Mouse (Mus musculus) liver, embryonic 15.5 days (tissue): ENCODE results near the gene Myh14. TPM values are rescaled to one million over a fixed set of nuclear protein-coding genes. Genes with fewer than 3 reads are reported as not detected.
A peak's percentile ranks its signal among the peaks of the same experiment; 100 is the strongest.

Experiments
- ATAC-seq: fragments of 200-750 bp; cut with Nextera tagmentation; 2 replicates; pipeline ENCODE4 v1.8.0; 2017; ENCODE audit warnings: moderate number of reproducible peaks, mild to moderate bottlenecking, moderate library complexity; ENCODE audit not compliant: insufficient read depth
- H3K27ac ChIP-seq: fragments of 300-500 bp; sonication (generic); replicated peaks from 2 replicates; pipeline ENCODE4 v1.5.1; 2015; ENCODE audit warnings: mild to moderate bottlenecking, inconsistent platforms
- H3K27me3 ChIP-seq: fragments of 300-500 bp; sonication (generic); 2 replicates; pipeline ENCODE4 v1.6.1; 2015; ENCODE audit warnings: mild to moderate bottlenecking, inconsistent platforms
- H3K36me3 ChIP-seq: fragments of 300-500 bp; sonication (generic); replicated peaks from 2 replicates; pipeline ENCODE4 v1.6.1; 2015; ENCODE audit warnings: moderate library complexity, mild to moderate bottlenecking, inconsistent platforms
- H3K4me1 ChIP-seq: fragments of 300-500 bp; sonication (generic); replicated peaks from 2 replicates; pipeline ENCODE4 v1.6.1; 2015; ENCODE audit warnings: inconsistent platforms
- H3K4me2 ChIP-seq: fragments of 300-500 bp; sonication (generic); 2 replicates; pipeline ENCODE4 v1.6.1; 2015; ENCODE audit warnings: moderate library complexity, mild to moderate bottlenecking, inconsistent platforms
- H3K4me3 ChIP-seq: fragments of 300-500 bp; sonication (generic); replicated peaks from 2 replicates; pipeline ENCODE4 v1.5.1; 2015; ENCODE audit warnings: mild to moderate bottlenecking, inconsistent platforms
- H3K9ac ChIP-seq: fragments of 300-500 bp; sonication (generic); 2 replicates; pipeline ENCODE4 v1.6.1; 2015; ENCODE audit warnings: moderate library complexity, mild to moderate bottlenecking, inconsistent platforms
- H3K9me3 ChIP-seq: fragments of 300-500 bp; sonication (generic); replicated peaks from 2 replicates; pipeline ENCODE4 v1.6.1; 2016; ENCODE audit warnings: inconsistent platforms
- WGBS: fragments of 180-500 bp; shearing (Covaris S2); methylation state at CpG from one replicate; pipeline ENCODE4 v1.1.7; 2015; ENCODE audit warnings: mixed read lengths; ENCODE audit not compliant: insufficient replicate concordance; 5-methylcytosine and 5-hydroxymethylcytosine counted together
- polyA plus RNA-seq: library from polyadenylated mRNA; unstranded; fragments of >200 nt; fragmentation: Nextera tagmentation; extraction: Ambion mirVana; gene quantifications from 2 replicates; pipeline ENCODE4 v1.2.1, GENCODE M21; 2015

Gene Myh14
- polyA plus RNA-seq, 1 experiment from 2014 or later, result 0.18 TPM

DNA sequence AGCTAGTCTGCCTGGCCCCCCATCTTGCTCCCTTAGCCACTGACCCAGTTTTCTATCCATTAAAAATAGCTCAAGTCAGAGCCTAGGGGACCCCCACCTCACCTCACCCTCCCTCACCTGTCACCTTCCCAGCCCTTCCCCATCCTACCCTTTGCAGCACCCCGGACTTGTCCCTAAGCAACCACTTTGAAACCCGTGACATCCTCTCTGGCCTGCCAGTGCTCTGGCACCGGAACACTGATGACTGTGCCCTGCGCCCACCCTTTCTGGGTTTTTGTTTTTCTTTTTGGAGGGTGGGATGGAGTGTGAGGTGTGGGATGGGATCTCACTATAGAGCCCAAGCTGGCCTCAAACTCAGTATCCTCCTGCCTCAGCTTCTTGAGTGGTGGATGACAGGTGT, 73.0 kb downstream of the Myh14 start:
- no peak overlapping the region for H3K9ac ChIP-seq
- H3K9me3 ChIP-seq, result no peaks in the 10 kb centered on the region
- no peaks in the 10 kb centered on the region; the same call in 1 of the 2 replicates for H3K4me1 ChIP-seq
- H3K36me3 ChIP-seq, result no peaks in the 10 kb centered on the region
- no peak overlapping the region for H3K27ac ChIP-seq
- no peak overlapping the region for H3K4me2 ChIP-seq
- WGBS, result 65% methylated on average over 4 of the region's 4 CpGs
- no peak for ATAC-seq
- H3K4me3 ChIP-seq, result no peak overlapping the region
- H3K27me3 ChIP-seq, result peaks cover 44% of the 10 kb centered on the region

DNA sequence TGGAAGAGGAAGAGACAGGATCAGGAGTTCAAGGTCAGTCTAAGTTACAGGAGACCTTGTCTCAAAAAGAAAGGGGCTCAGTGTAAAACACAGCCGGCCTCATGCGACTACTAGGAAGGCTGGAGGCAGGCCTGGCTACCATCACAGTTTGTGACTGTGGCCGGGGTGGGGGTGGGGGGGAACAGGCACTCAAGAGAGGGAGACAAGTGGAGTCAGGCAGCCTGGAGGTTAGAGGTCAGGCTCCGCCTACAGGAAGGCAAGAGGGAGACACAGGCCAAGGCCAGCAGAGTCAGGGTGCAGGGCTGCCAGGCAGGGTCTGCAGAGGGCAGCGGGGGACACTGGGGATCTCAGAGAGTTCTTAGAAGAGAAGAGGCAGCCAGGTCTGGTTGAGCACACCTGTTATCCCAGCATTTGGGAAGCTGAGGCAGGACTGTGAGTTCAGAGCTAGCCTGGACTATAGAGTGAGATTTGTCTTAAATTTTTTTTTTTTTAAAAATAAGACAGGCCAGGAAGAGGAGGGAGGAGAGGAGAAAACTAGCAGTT, 73.6 kb downstream of the Myh14 start:
- Histone ChIP-seq H3K4me1 (no peaks in the 10 kb centered on the region; the same call in 1 of the 2 replicates), H3K36me3 (no peaks in the 10 kb centered on the region), H3K4me2 (no peak overlapping the region), H3K9me3 (no peaks in the 10 kb centered on the region), H3K9ac (no peak overlapping the region), H3K27me3 (peaks cover 44% of the 10 kb centered on the region), H3K4me3 (no peak overlapping the region), H3K27ac (no peak overlapping the region)
- WGBS, result 50% methylated on average over 5 of the region's 5 CpGs
- ATAC-seq, result no peak

DNA sequence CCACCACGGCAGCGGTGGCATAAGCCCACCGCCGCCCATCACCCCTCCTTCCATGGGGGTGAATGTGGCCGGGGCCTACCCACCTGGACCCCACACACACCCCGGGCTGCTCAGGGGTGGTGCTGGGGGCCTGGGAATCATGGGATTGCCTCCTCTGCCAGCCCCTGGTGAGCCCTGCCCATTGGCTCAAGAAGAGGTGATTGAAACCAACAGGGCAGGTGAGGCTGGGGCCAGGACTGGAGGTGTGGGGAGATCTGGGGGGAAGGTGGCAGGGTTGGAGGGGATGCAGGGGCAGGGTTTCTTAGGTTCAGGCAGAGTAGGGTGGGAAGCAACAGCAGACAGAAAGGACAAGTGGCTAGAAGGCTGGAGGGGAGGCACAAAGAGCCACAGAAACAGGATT, 74.6 kb downstream of the Myh14 start:
- no peaks in the 10 kb centered on the region for H3K9me3 ChIP-seq
- H3K27ac ChIP-seq, result no peak overlapping the region
- no peak overlapping the region for H3K9ac ChIP-seq
- 68% methylated on average over 6 of the region's 6 CpGs for WGBS
- H3K36me3 ChIP-seq, result no peaks in the 10 kb centered on the region
- no peak overlapping the region for H3K4me2 ChIP-seq
- H3K4me3 ChIP-seq, result no peak overlapping the region
- ATAC-seq, result no peak
- H3K4me1 ChIP-seq, result peaks cover 8% of the 10 kb centered on the region
- peaks cover 44% of the 10 kb centered on the region for H3K27me3 ChIP-seq

DNA sequence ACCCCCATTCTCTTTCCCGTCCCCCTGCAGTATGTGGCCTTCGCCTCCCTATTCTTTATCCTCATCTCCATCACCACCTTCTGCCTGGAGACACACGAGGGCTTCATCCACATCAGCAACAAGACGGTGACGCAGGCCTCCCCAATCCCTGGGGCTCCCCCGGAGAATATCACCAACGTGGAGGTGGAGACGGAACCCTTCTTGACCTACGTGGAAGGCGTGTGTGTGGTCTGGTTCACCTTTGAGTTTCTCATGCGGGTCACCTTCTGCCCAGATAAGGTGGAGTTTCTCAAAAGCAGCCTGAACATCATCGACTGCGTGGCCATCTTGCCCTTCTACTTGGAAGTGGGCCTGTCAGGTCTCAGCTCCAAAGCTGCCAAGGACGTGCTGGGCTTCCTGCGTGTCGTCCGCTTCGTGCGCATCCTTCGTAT, 75.5 kb downstream of the Myh14 start:
- Histone ChIP-seq H3K9me3 (no peaks in the 10 kb centered on the region), H3K9ac (no peak overlapping the region), H3K36me3 (no peaks in the 10 kb centered on the region), H3K4me3 (no peak overlapping the region), H3K27me3 (peaks cover 44% of the 10 kb centered on the region), H3K4me1 (peaks cover 13% of the 10 kb centered on the region), H3K27ac (no peak overlapping the region), H3K4me2 (no peak overlapping the region)
- 74% methylated on average over 20 of the region's 20 CpGs for WGBS
- no peak for ATAC-seq

DNA sequence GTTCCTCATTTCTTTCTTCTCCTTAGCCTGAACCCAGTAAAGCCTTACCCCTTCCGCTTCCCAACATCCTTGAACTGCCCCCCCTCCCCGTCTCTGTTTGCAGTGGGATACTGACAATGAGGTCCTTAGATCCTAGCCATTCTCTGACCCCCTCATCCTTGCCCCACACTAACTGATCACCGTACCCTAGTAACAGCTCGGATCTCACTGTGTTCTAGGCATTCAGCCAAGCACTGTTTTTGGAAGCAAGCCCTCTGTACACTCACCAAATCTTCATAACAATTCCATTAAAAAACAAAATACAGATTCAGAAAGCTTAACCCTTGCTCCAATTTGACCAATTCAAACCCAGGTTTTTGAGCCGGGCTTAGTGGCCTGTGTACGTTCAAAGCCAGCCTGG, 76.4 kb downstream of the Myh14 start:
- 67% methylated on average over 6 of the region's 6 CpGs for WGBS

DNA sequence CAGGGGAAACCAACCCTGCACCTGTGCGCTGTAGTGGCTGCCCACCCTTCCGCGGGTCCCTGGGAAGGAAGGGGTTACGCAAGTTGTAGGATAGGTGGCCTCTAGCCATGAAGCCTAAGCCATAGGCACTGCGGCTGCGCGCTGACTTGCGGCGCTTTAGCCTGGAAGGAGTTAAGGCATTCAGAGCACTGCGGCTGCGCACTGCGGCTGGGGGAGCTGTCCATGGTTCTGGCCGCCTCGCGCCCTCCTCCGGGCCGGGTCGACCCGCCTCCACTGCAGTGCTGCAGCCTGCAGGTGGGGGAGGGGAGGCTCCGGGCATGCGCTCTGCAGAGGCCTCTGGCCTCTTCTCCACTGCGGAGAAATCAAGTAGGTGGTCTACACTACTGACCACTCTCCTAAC, 76.9 kb downstream of the Myh14 start:
- Histone ChIP-seq H3K9ac (no peak overlapping the region), H3K4me3 (no peak overlapping the region), H3K9me3 (no peaks in the 10 kb centered on the region), H3K4me2 (no peak overlapping the region), H3K27ac (no peak overlapping the region), H3K27me3 (peaks cover 56% of the 10 kb centered on the region), H3K36me3 (no peaks in the 10 kb centered on the region), H3K4me1 (peaks cover 20% of the 10 kb centered on the region)
- ATAC-seq, result no peak
- WGBS, result 2% methylated on average over 22 of the region's 22 CpGs

More for the DNA sequence above, 76.4 kb downstream of the Myh14 start:
- Histone ChIP-seq H3K9ac (no peak overlapping the region), H3K9me3 (no peaks in the 10 kb centered on the region), H3K36me3 (no peaks in the 10 kb centered on the region), H3K27me3 (peaks cover 51% of the 10 kb centered on the region), H3K4me1 (peaks cover 16% of the 10 kb centered on the region), H3K27ac (no peak overlapping the region), H3K4me2 (no peak overlapping the region), H3K4me3 (no peak overlapping the region)
- ATAC-seq, result no peak

DNA sequence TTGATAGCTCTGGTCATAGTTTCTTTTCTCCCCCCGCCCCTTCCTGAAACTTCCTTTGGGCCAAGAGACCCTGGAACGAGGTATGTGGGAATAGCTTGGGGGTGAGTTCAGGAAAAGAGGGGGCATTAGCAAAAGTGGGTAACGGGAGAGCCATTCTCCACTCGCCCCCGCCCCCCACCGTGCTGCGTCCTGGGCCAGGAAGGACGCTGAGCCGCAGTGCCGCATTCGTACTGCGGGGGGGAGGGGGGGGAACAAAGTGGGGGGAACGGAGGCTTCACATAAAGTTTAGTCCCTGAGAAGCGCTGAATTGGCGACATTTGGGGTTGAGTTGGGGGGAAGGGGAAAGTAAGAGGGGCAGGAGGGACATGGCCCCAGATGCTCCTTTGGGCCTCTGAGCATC, 77.6 kb downstream of the Myh14 start:
- Histone ChIP-seq H3K4me1 (peaks cover 25% of the 10 kb centered on the region), H3K4me3 (no peak overlapping the region), H3K9me3 (no peaks in the 10 kb centered on the region), H3K27me3 (peaks cover 63% of the 10 kb centered on the region), H3K9ac (no peak overlapping the region), H3K36me3 (no peaks in the 10 kb centered on the region), H3K27ac (no peak overlapping the region), H3K4me2 (no peak overlapping the region)
- no peak for ATAC-seq
- 5% methylated on average over 15 of the region's 15 CpGs for WGBS

DNA sequence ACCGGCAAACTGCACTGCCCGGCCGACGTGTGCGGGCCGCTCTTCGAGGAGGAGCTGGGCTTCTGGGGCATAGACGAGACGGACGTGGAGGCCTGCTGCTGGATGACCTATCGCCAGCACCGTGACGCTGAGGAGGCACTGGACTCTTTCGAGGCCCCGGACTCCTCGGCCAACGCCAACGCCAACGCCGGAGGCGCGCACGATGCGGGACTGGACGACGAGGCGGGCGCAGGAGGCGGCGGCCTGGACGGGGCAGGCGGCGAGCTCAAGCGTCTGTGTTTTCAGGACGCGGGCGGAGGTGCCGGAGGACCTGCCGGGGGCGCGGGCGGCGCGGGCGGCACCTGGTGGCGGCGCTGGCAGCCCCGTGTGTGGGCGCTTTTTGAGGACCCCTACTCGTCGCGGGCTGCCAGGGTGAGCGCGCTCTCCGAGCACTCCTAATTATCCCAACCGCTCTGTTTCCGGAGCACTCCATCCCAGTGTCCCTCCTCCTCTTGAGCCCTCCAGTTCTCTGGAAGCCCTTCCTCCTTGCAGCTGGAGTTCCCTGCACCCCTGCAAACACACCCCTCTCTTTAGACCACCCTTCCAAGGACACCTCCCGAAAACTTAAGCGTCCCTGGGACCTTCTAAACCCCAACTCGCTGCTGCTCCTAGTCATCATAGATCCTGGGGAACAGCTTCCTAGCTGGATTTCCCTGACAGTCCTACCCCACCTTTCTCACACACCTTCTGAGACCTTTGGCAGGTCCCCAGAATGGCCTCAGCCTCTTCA, 79.1 kb downstream of the Myh14 start:
- WGBS, result 1% methylated on average over 60 of the region's 60 CpGs
- H3K9ac ChIP-seq, result no peak overlapping the region

DNA sequence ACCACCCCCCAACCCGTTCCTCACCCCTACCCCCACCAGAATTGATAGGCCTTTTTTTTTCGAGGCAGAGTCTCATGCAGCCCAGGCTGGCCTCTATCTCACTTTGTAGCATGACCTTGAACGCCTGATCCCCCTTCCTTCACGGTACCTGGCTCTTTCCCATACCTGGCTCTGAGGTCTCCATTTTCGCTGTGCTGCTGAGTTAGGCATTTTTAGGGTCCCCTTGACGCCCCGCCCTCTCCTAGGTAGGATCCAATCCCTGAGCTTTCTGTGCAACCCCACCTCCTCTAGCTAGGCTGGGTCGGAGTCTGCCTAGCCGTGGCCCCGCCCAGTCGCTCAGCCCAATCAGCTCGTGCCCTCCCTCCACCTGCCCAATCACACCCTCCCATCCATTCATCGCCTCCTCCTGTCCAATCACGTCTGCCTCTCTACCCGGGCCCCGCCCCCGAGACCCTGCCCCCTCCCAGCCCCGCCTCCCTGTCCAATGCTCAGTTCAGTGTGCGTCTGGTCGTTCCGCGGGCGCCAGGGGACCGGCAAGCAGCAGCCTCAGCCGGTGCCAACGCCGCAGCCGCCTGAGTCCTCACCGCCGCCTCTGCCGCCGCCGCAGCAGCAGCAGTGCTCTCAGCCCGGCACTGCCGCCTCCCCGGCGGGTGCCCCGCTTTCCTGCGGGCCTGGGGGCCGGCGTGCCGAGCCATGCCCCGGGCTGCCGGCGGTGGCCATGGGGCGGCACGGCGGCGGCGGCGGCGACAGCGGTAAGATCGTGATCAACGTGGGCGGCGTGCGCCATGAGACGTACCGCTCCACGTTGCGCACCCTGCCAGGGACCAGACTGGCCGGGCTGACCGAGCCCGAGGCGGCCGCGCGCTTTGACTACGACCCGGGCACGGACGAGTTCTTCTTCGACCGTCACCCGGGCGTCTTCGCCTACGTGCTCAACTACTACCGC, 80.0 kb downstream of the Myh14 start, which contains the start of gene Kcnc3:
TSS of gene Kcnc3 (plus strand) at position 263 of the 946 bp plus-strand sequence.
- ATAC-seq, result peak; percentile 87
- H3K4me3 ChIP-seq, result peak within 1 kb of the TSS; percentile 52
- peak within 1 kb of the TSS; percentile 76 for H3K4me2 ChIP-seq
- peaks cover 25% of the 10 kb centered on the region for H3K4me1 ChIP-seq
- H3K27ac ChIP-seq, result no peak within 1 kb of the TSS
- no peaks in the 10 kb centered on the region for H3K36me3 ChIP-seq
- no peak within 1 kb of the TSS for H3K9ac ChIP-seq
- peaks cover 87% of the 10 kb centered on the region for H3K27me3 ChIP-seq
- no peaks in the 10 kb centered on the region for H3K9me3 ChIP-seq
- WGBS, result under 1% methylated on average over 80 of the region's 80 CpGs

More for the DNA sequence above, 79.1 kb downstream of the Myh14 start:
- H3K36me3 ChIP-seq, result no peaks in the 10 kb centered on the region
- H3K9me3 ChIP-seq, result no peaks in the 10 kb centered on the region
- H3K4me3 ChIP-seq, result peak overlapping the region; percentile 52
- H3K27ac ChIP-seq, result no peak overlapping the region
- peaks cover 79% of the 10 kb centered on the region for H3K27me3 ChIP-seq
- H3K4me1 ChIP-seq, result peaks cover 25% of the 10 kb centered on the region
- H3K4me2 ChIP-seq, result peak overlapping the region; percentile 76
- no peak for ATAC-seq

DNA sequence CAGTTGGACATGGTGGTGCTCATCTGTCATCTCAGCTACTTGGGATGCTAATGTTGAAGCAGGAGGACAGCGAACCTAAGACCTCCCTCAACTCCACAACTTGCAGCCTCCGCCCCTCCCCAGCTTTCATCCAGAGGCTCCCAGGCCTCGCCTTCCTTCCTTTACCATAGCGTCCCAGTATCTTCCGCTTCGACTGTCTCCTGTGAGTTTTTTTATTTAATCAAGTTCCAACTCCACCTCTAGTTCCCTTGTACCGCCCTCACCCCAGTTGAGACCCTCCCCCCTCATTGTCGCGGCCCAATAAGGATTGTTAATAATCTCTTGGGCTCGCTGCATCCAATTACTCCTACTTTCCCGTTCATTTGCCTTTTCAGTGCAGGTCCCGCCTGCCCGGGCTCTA, 80.7 kb downstream of the Myh14 start:
- WGBS, result 5% methylated on average over 13 of the region's 13 CpGs

DNA sequence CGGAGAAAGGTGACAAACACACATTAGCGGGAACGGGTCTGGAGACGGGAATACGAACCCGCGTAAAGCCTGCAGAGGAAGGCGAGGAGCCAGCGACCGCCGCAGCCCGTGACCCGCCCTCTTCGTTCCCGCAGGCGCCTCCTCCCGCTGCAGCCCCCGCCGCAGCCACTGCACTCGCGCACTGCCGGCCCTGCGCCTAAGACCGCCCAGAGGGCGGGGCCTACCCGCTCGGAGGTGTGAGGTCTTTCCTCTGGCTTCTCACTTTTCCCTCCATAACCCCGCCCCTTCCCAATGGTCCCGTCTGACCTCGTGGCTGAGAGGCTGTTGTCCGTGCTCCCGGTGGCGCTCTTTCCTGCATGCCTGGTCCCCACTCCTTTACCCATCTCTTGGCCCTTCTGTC, 81.5 kb downstream of the Myh14 start:
- no peak for ATAC-seq
- no peaks in the 10 kb centered on the region for H3K9me3 ChIP-seq
- H3K9ac ChIP-seq, result no peak overlapping the region
- H3K4me2 ChIP-seq, result peak overlapping the region; percentile 58
- WGBS, result 2% methylated on average over 33 of the region's 33 CpGs
- H3K27ac ChIP-seq, result no peak overlapping the region
- H3K4me3 ChIP-seq, result peak overlapping the region; percentile 42
- H3K27me3 ChIP-seq, result peaks cover 100% of the 10 kb centered on the region
- no peaks in the 10 kb centered on the region for H3K36me3 ChIP-seq
- peaks cover 25% of the 10 kb centered on the region for H3K4me1 ChIP-seq

More for the DNA sequence above, 80.7 kb downstream of the Myh14 start:
- peak overlapping the region; percentile 76 for H3K4me2 ChIP-seq
- no peak for ATAC-seq
- peak overlapping the region; percentile 15; the same call in 1 of the 2 replicates for H3K4me3 ChIP-seq
- H3K27ac ChIP-seq, result no peak overlapping the region
- no peaks in the 10 kb centered on the region for H3K36me3 ChIP-seq
- peaks cover 94% of the 10 kb centered on the region for H3K27me3 ChIP-seq
- no peaks in the 10 kb centered on the region for H3K9me3 ChIP-seq
- H3K9ac ChIP-seq, result no peak overlapping the region
- peaks cover 25% of the 10 kb centered on the region for H3K4me1 ChIP-seq
